Mouse (Mus musculus) central nervous system, embryonic 14 days (tissue): ENCODE measurements around the gene Rpl22. TPM values are rescaled to one million over a fixed set of nuclear protein-coding genes. Genes with fewer than 3 reads are reported as not detected.

Source experiments
- polyA plus RNA-seq: library from polyadenylated mRNA; depleted of rRNA; stranded (reverse); fragments of >200 nt; gene quantifications from 2 replicates; pipeline ENCODE4 v1.2.3, GENCODE M21; 2012; rRNA removed

The Rpl22 gene
- polyA plus RNA-seq: 501 and 537 TPM in 2 replicates

DNA sequence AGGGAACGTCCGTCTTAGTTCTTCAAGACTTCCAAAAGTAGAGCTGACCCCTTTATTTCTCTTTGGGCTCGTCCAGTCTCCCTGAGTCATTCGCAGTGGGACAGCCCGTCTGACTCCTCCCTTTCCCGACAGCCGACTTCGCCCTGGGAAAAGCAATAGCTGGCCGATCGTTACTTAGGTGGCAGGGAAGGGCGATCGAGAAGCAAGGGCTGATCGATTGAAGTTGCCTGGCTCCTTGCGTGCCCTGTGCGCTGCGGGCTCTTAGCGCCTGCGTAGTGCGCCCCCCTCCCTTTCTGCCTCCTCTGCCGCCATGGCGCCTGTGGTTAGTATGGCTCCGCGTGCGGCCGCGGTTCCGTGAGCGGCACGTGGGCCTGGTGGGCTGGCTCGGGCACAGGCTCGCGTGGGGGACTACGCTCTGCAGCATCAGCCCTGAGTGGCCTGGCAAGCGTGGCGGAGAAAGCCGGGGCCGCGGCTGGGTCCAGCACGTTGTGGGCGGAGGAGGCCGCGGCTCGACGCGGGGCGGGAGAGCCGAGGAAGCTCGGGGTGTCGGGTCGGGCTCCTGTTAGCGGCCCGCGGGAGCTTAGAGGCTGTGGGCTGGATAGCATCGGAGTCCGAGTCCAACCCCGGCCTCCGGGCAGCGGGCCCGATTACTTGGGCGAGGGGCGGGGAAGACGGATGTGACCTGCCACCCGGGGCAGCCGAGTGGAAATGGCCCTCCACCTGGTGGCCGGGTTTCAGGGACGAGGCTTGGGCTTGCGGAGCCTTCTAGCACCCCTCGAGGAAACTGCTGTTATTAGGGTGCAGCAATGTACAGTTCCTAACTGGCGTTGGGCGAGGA, at the start of gene Rpl22:
Gene Rpl22 (plus strand): TSS at position 169 of the 838 bp plus-strand sequence.

DNA sequence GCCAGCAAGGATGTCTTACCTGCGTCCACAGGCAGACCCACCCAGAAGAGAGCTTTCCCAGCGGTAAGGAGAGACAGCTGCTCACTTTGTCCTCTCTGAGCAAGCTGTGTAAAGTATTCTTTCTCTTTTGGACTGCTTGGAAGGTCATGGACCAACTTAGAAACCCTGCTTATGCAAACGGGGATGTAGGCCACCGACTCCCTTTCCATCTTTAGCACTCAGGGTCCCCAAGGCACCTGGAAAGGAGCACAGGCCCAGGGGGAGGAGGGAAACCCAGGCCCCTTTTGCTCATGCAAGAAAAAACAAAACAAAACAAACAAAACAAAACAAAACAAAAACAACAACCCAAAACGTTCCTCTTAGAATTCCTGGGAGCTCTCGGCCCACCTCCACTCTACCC, 34.0 kb upstream of the Rpl22 start, which contains the start of gene Hes3:
Gene Hes3 (minus strand): TSS at position 101 of the 400 bp plus-strand sequence.

GRCm38 (mm10) chr4:152296874-152297861, 28.4 kb upstream of the Rpl22 start, which contains the start of gene Icmt:
Icmt (plus strand) TSS chr4:152297227.

DNA sequence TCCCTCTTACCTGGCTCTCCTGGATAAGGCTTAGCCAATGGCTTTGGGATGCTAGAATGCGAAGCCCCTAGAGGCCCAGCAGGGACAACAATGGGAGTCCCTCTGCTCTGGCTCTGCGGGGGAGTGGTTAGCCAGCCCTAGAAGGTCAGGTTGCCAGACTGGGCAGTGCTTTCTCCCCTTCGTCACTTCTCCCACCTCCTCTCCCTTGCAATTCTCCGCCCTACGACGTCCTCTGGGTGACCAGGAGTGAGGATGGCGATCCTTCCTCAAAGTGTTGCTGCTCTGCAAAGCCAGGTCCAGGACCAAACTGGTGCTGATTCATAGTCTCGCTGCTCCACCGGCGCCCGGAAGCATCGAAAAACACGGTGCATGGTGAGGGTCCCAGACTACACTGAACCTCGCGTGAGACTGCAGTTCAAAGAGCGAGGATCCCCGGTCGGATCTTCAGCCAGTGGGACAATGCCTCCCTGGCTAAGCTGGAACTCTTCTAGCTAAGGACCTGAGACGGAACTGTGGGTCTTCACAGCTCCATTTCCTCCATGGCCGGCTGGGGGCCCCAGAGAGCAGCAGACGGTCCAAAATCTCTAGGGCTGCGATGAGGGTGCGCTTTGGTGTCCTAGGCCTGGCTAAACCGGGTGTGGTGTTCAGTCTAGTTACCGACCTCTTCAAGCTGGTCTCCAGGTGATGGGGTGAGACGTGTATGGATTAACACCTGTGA, 6.9 kb upstream of the Rpl22 start, which contains the start of gene Rnf207:
Gene Rnf207 (minus strand): TSS at position 477 of the 718 bp plus-strand sequence.

DNA sequence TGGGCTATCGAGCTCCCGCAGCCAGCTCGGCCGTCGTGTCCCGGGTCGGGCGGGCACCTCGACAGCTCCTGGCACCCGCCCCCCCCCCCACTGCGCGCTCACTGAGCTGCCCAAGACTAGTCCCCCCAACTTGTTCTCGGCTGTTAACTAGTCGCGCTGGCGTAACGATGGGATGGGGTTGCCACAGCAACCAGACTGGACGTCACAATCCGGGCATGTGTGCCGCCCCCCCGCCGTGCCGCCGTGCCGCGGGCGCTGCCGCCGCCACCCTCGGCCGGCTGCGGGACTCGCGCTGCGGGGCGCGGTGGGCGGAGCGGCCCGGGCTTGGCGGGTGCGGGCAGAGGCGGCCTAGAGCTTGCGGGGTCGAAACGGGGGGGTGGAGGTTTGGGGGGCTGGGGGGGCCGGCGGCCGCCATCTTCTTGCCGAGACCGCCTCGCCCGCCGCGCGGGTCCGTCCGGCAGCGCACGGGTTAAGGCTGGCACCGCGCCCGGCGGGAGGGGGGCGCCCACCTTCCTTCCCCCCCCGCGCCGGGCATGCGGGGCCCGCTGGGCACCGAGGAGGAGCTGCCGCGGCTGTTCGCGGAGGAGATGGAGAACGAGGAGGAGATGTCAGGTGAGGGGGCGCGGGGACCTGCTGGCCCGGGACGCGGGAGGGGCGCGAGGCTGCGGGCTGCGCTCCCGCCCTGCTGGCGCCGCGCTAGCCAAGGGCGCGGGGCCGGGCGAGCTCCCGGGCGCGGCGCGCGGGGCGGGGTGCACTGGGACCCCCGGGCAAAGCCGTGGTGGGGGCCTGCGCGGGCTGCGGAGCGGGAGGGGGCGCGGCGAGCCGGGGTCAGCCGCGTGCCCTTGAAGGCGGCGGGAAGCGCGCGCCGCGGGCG, 13.1 kb downstream of the Rpl22 start, which contains the start of gene Chd5:
Gene Chd5 (plus strand): TSS at position 233 of the 874 bp plus-strand sequence.

Other genes with a start within 250 kb of the Rpl22 start
- 4.1 and 4.5 TPM in 2 replicates for gene Tnfrsf25, start 209.8 kb upstream of the Rpl22 start, polyA plus RNA-seq
- 0.28 and 1.1 TPM in 2 replicates for gene Espn, start 173.4 kb upstream of the Rpl22 start, polyA plus RNA-seq
- gene Hes2, start 166.9 kb upstream of the Rpl22 start, polyA plus RNA-seq: not detected in 2 replicates
- gene Acot7, start 147.6 kb upstream of the Rpl22 start, polyA plus RNA-seq: 184 and 213 TPM in 2 replicates
- gene Gpr153, start 51.5 kb upstream of the Rpl22 start, polyA plus RNA-seq: 24.8 and 36.0 TPM in 2 replicates
- 0.55 and 0.64 TPM in 2 replicates for gene Hes3, start 34.1 kb upstream of the Rpl22 start, polyA plus RNA-seq
- 21.1 and 22.5 TPM in 2 replicates for gene Icmt, start 28.5 kb upstream of the Rpl22 start, polyA plus RNA-seq
- 9.2 and 9.3 TPM in 2 replicates for gene Rnf207, start 6.7 kb upstream of the Rpl22 start, polyA plus RNA-seq
- 25.6 and 28.8 TPM in 2 replicates for gene Chd5, start 12.9 kb downstream of the Rpl22 start, polyA plus RNA-seq
- 7.4 and 7.9 TPM in 2 replicates for gene Nphp4, start 151.0 kb downstream of the Rpl22 start, polyA plus RNA-seq
- gene Kcnab2, start 152.1 kb downstream of the Rpl22 start, polyA plus RNA-seq: 11.4 and 13.7 TPM in 2 replicates